Mouse (Mus musculus) lung, adult 18-20 months (tissue): ENCODE measurements at regions not wholly inside any gene's neighbourhood (a gene's known extent, or its start where the extent isn't known, plus 50 kb on each side); places are given as distances from the start of the nearest gene placed in this dataset.

Experiments
- DNase-seq, 2 experiments: peaks; one replicate each; pipeline ENCODE4 v3.0.0; 2022; ENCODE audit warnings: mixed read lengths in 2 of 2

DNA sequence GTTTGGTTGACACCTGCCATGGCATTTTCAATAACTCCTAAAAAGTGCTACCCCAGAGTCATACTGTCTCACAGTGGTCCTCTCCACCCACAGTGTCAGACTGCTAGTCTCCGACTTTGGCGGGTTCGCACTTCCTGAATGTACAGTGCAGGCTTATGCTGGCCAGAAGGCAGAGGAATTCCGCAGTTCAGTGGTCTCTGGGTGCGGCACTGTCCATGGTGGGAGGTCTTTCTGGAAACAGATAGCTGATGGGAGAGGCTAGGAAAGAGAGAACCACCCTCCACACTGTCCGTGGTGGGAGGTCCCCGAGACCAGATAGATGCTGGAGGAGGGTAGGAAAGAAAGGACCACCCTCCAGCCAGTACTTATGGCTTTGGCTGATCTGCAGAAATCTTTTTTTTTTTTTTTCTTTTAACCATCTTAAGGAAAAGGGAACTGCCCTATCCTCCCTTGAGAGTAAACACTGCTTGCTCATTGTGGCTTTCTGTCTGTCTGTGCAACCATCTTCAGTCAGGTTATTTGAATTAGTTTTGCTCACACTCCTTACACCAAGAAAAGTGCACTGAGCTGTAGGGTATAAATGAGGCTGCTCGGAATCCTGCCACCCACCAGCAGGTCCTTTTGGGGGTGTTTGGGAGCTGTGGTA is 227.2 kb downstream of the Kcnrg start:
- no peak for DNase-seq

DNA sequence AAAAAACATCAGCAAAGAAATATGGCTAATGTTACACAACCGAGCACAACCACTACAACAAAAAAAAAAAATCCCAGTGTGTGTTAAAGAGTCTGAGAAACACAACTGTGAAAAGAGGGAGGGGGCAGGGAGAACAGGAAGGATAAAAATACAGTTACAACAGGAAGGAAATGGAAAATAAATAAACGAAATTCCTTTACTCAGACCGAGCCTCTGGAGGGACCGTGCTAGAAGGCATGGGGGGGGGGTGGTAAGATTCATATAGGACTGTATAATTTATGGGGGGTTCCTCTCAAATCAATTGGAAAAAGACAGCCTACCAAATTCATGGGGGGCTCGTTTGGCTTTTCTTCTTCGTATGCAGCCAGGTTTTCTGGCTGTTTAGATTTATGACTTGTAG is 228.5 kb downstream of the Kcnrg start:
- DNase-seq, result no peak

DNA sequence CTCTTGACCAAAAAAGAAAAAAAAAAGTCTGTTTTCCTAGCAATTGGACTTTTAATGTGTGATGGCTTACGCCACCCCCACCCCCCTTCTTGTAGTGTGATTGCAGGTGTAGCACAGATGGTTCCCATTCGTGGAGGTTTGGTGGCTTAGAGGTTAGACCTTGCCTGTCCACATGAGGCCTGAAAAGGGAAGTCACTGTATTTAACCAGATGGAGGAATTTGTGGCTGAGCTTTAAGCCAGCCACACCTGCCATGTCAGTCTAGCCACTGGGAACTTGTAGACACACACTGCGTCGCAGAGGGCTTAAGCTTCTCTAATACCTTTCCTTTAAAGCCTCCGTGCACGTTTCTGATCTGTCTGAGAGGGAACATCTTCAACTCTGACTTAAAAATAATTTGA is 229.0 kb downstream of the Kcnrg start:
- no peak for DNase-seq

DNA sequence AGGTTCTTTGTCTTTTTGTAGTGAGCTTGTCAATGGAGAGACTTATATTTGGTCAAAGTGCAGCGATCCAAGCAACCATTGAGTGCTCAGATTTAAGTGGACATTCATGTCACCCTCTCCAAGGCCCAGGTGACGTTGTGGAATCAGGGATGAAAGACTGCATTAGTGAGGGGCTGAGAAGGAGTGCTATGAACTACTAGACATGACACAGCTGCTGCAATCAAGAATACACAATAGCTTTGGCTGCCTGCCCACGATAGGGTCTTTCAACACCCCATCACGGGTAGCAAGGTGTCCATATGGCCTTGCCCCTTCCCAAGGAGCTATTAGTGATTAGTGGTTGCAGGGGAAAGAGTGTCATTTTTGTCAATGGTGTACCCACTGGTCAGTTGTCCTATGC is 229.7 kb downstream of the Kcnrg start:
- DNase-seq, result no peak

GRCm38 (mm10) chr14:61837851-61838250 is 230.6 kb downstream of the Kcnrg start:
- DNase-seq, result no peak

DNA sequence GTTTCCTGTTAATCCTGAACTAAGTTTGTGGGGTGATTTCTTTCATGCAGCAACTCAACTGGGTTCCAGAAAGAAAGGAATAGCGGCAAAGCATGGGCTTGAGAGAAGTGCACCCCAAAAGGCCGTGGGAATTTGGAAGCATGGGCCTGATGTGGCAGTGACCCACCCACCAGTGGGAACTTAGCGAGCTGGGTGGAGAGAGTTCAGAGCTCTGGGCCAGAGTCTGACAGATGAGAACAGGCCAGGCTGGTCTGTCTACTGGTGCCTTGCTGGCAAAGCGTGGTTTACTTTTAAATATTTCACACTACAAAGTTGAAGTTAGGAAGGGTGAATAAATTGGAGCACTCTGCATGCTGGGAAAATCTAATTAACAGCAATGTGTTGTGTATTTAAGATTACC is 235.2 kb downstream of the Kcnrg start:
- no peak for DNase-seq

DNA sequence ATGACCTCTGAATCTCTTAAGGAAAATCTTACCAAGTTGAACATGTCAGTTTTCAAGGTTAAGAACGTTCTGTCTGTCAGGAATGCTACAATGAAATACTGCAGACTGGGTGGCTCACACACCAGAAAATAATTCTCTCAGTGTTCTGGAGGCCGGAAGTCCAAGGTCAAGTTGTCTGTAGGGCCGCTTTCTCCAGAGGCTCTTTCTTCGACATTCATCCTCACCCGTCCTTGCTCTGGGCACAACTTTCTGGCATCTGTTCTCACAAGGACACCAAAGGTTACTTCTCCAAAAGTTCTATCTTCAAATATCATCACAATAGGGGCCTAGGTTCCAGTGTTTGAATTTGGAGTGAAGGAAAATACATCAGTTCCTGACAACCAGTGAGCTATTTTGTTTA is 239.2 kb downstream of the Kcnrg start:
- DNase-seq, result no peak

- no peak for DNase-seq
Measured at GRCm38 (mm10) chr14:61850244-61850643, 243.0 kb downstream of the Kcnrg start.

DNA sequence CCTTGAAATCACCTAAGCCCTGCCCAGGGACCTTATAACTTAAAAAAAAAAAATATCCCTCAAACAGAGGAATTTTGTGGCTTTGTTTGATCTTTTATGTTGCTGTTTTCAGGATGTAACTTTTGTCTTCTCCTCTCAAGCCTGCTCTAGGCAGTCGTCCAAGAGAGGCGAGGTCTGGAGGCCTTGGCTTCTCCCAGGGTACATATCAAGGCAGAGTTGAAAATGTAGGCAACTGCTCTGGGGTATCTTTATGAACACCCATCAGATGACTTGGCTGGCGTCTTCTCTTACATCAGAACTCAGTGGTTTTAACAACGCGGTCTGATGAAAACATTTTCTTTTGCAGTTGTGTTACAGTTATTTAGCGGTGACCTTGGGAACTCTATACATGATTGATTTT is 250.4 kb downstream of the Kcnrg start:
- no peak for DNase-seq

GRCm38 (mm10) chr14:61860688-61861087 is 253.4 kb downstream of the Kcnrg start:
- no peak for DNase-seq

DNA sequence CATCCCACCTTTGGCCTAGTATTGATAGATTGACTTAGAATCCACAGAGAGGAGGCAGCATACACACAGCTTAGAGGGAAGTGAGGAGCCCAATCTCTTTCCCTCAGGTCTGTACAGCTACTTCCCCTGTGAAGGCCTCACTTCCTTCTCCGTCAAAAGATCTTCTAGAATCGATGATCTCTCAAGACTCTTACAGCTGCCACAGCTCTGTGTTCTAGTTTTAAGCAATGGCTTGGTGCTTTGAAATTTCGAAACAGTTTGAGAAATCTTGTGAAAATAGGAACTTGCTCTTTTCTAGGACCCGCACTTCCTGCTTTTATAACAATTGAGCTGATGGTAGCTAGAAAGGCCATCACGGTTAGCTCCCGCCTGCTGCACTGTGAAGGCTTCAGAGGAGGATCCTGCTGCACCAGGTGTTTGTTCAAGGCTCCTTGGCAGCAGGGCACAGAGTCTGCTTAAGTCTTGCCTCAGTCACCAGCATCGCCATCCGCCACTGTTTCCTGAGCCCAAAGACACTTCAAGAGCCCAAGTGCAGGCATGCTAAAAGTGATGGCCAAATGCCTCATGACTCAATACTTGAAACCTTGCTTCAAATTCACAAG is 254.2 kb downstream of the Kcnrg start:
- DNase-seq, result peak in 1 of 2 experiments; percentile 21

DNA sequence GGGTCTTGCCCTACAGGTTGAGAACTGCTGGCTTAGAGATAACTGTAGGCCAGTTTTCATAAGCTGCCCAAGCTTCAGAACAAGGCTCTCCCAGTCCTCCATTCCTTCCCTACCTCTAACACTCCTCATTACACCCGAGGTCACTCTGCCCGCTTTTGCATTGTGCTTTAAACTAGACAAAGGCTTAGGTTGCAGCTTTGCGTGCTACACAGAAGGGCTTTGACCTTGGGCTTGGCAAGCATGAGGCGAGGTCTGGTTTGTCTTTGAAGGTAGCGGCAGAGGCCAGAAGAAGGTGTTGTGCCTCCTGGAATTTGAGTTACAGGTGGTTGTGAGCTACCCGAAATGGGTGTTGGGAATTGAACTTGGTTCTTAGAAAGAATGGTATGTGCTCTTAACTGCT is 255.7 kb downstream of the Kcnrg start:
- no peak for DNase-seq

DNA sequence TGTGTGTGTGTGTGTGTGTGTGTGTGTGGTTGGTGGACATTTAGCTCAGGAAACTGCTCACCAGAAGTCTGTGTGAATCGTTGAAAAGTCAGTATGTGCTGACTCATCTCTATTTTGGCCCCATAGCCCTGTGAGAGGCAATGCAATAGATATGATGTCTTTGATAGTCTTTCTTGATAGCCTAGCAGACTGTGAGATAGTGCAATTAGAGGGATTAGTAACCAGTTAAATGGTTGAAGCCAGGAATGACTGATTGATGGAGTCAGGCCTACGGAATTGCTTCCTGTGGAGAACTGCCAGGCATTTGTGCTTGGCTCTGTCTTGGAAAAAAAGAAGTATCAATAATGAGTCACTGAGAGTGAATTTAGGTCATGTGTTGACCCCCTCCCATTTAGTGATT is 256.2 kb downstream of the Kcnrg start:
- peak in 1 of 2 experiments; percentile 11 for DNase-seq

GRCm38 (mm10) chr14:61866532-61867268 is 259.4 kb downstream of the Kcnrg start:
- DNase-seq, result peak in 1 of 2 experiments; percentile 11

DNA sequence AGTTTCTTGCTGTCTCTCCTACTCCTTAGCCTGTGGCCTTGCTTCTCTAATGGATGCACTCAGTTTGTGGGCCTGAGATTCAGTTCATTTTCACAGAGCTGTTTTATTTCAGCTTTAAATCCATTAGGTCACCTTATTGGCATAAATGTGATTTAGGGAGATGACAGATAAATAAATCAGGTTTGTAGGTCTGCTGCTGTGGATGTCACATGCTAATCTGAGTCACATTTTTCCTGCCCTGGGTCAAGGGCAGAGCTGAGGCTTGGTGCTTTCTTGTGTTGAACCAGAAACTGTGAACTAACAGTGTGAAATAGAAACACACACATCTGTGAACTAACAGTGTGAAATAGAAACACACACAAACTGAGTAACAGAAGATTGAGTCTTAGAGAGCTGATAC is 266.9 kb downstream of the Kcnrg start:
- DNase-seq, result no peak

GRCm38 (mm10) chr14:61879416-61879815 is 272.2 kb downstream of the Kcnrg start:
- no peak for DNase-seq

DNA sequence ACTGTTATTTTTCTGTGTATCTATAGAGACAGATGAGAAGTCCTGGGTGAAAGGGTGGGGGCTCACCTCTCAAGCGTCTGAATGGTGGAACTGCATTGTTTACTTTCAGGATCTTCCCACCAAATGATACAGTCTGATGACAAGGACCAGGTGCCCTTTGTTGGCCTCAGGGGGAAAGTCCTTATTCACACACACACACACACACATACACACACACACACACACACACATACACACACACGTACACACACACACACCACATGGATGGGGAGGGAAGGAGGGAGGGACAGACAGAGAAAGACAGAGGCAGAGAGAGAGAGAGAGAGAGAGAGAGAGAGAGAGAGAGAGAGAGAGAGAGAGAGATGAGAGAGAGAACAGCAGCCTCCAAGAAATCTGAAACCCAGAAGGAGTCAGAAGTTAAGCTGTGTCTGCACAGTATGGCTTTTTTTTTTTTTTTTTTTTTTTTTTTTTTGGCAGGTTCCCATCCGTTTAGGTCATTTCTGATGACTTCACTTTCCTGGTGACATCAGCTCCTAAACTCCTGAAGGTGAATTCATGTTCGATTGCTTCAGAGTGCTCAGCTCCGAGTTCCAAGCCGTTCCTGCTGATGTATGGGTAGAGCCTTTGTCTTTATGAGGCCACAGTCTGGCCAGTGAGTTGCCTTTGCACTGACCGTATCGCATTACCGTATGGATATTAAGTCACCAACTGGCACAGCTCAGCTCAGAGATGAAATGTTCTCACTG is 273.4 kb downstream of the Kcnrg start:
- peak in 1 of 2 experiments; percentile 6 for DNase-seq

DNA sequence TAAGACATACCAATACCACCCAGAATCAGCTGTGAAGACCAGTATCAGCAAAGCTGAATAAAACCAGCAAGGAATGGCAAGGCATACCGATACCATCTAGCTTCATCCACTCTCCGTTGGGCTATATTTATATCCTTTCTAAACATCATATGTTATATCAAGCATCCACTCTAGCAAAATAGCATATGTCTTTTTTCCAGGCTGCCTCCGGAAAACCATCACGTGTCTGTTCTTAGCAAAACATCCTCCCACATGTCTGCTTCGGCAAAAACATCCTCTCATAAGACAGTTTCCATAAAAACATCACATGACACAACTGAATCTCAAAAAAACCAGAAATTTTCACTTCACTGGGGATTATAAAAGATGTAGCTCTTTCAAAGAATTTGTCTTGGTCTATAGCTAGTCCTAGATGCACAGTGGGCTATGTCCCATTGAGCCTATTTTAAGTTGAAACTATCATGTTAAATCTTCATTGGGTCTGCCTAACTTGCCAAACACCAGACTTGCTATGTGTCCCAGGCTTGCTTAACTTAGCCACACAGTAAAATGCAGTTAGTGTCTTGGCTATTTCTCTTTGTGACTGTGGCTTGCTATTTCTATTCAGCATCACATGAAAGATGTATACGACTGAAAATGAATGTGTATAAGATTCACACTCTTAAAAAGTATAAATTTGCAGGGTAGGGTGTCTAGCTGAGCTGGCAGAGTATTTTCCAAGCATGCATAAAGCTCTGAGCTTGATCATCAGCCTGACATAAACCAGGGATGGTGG is 278.2 kb downstream of the Kcnrg start:
- DNase-seq, result no peak

GRCm38 (mm10) chr14:61889626-61890025 is 282.4 kb downstream of the Kcnrg start:
- no peak for DNase-seq

- peak in 1 of 2 experiments; percentile 9 for DNase-seq
Measured at GRCm38 (mm10) chr14:61893786-61894185, 286.5 kb downstream of the Kcnrg start.

DNA sequence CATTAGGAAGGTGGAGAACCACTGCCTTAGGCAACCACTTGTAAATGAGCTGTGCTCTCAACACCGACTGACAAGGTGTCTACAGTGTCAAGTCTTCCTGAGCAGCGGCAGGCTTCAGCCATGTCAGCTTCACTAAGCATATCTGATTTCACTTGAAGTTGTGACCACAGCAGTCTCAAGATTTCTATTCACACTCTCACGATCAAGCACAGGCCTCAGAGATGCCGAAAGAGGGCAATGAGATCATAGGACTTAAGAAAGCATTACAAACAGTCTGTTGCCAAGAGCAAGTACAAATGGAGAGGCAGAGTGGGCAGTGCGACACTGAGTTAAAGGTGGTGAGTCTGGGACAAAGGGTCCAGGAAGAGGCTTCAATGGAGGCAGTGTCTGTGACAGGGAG is 289.6 kb downstream of the Kcnrg start:
- DNase-seq, result peak in 1 of 2 experiments; percentile 2

- no peak for DNase-seq
Measured at GRCm38 (mm10) chr14:61898664-61899063, 291.4 kb downstream of the Kcnrg start.
